Mouse (Mus musculus) heart, adult 18-20 months (tissue): ENCODE data around the gene Fndc4. TPM values are rescaled to one million over a fixed set of nuclear protein-coding genes. Genes with fewer than 3 reads are reported as not detected.

ENCODE experiments used
- DNase-seq, 2 experiments: peaks; one replicate each; pipeline ENCODE4 v3.0.0; 2021 to 2022; ENCODE audit warnings: mixed read lengths in 1 of 2
- total RNA-seq, 2 experiments: library from RNA; stranded (reverse); gene quantifications; 2 replicates each; pipeline ENCODE4 v1.2.3; 2021

Gene Fndc4
- total RNA-seq, 2 experiments from 2014 or later: 4.2 to 4.3 TPM

DNA sequence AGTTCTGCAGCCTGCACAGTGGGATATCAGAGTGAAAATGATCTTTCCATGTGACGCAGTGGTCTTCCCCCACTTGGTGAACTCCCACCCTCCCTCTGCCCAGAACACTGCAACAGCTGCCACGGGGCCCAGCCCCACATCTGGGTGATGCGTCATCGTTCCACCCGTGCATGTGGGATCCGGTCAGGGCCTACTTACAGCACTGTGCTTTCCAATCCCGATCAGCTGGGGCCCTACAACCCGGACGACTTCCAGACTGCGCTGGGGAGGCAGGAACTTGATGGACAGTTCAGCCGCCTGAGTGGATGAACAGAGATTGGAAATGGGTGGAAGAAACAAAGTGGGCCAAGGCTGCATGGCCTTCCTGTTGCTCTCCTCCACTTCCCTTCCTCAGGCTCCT, 38.3 kb downstream of the Fndc4 start:
- DNase-seq: peak in 1 of 2 experiments; percentile 20

DNA sequence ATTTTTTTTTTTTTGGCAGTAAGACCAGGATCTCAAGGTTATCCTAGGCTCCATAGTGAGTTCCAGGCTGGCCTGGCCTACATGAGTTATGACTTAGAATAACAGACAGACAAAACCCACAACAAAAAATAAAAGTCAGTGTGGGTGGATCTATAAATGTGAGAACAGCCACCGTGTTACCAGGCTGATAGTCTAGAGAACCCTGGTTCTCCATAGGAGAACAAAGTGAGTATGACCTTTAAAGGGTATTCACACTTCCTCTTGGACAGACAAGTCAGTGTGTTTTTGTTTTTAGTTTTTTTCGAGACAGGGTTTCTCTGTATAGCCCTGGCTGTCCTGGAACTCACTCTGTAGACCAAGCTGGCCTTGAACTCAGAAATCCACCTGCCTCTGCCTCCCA, 39.9 kb downstream of the Fndc4 start:
- DNase-seq: no peak

DNA sequence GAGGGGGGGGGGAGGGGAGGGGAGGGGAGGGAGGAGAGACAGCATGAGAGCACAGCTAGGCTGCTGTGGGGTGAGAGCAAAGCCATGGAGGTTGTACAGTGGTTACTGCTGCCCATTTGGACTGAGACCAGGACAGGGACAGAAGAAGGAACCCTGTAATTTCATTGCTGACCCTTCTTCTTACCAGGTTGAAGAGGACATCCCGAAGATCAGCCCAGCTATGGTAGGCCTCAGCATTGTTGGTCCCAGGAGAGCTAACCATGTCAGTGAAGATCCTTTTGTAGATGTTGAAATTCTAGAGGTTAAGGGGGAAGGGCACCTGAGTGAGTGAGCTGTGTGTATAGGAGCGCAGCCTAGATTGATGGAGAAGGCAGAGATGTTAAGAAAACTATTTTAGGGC, 40.5 kb downstream of the Fndc4 start:
- no peak for DNase-seq

DNA sequence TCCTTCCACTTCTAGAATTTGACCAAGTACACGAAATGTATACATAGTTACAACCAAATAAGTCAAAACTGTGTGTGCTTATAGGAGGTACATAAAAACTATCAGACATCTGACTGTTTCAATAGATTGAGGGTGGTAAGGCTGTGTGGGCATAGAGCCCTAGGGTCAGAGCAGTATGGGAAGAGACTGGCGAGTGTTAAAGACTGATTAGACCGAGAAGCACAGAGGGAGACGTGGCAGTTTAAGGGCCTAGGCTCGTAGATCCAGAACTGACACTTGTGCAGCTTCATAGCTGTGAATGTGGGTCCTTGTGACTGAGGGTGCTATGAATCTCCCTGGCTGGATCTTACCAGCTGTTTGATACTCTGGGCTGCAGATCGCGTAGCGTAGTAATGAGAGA, 41.0 kb downstream of the Fndc4 start:
- no peak for DNase-seq

DNA sequence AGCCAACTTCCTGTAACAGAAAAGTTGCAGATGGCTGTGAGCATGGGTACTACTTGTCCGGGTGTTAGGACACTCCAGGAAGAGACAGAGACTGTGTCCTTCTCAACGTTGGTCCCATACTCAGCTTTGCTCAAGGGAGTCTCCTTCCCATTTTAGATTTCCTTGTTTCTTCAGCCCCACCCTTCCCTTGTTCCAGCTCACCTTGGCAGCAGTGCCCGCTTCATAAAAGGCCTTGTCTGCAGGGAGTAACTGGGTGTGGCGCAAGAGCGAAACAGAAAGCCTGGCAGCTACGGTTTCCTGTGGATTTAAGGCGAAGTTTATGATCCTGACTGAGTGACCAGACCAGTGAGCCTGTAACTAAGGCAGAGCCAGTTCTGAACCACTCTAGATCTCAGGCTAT, 41.4 kb downstream of the Fndc4 start:
- peak; percentile 62 to 81 for DNase-seq

DNA sequence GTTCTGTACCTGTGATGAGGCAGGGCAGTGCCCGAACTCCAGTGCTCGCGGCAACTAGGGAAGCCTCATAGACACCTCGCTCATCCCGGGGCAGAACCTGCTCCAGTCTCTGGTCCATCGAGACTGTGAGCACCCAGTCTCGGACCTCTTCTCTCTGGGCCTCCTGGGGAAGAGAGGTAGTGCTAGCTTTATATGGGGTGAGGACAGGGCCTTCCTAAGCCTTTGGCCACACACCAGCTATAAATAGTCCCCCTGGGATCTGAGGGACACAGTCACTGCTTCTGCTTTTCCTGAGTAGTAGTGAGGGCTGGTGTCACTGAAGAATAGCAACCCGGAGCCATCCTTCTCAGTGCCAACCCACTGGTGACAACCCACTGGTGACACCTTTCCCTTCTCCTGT, 42.1 kb downstream of the Fndc4 start:
- peak; percentile 17 to 21 for DNase-seq

DNA sequence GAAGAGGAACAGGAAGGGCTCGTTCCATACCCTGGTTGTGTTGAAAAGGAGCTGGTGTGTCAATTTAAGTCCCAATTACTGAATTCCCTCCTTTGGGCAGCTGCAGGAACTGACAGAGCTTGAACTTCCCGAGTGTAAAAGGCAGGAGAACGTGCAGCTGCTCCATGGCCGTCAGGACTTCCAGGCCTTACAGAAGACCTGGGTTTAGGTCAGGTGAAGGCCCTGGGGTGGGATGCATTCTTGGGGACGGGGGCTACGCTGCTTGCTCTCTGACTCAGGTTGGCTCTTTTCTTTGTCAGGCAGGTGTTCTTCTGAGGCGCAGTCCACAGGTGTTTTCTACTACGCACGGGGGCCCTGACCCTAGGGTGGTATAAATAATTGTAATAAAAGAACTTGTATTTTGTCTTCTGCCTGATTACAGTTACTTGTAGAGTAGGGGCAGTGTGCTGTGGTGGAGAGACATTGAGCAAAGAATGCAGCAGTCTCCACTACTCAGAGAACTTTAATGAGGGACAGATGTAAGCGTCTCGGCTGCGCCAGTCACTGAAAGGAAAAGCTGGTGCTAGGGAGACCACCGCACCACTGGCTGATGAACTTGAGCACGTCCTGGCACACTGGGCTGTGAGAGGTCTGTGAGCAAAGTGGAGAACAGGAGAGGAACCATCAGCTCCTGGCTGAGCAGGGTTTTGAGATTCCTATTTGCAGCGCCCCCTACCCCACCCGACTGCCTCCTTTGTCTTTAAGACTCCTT, 42.9 kb downstream of the Fndc4 start:
- no peak for DNase-seq

DNA sequence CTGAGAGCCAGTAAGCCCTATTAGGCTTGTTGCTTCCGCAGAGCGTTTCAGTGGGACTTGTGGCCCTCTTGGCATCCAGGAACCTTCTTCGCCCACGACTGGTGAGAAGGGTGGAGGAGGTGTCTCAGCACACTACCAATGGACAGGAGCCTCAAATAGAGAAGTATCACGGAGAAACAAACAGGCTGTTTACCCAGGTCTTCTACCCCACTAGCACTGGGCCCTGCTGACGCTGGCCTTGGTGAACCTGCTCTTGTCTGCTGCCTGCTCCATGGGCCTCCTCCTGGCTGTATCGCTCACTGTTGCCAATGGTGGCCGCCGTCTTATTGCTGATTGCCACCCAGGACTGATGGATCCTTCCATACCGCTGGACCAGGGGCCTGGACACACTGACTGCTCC, 43.7 kb downstream of the Fndc4 start:
- DNase-seq: no peak

DNA sequence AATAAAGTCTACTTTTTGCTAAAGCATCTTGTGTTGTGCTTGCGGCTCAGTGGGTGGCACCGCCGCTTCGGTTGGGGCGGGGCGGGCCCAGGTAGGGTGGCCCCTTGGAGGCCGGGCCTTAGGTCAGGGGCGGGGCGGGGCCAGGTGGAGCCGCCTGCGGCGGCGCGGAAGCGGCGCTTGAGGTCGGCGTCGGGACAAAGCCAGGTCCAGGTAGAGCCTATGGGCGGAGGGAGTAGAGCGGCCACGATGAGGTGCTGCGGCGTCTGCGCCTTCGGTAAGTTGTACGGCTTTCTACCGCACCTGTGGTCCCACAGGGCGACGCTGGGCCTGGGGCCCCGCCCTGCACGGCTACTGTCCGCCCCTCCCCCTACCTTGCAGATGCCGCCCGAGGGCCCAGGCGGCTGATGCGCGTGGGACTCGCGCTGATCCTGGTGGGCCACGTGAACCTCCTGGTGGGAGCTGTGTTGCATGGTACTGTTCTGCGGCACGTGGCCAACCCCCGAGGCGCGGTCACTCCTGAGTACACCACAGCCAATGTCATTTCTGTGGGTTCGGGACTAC, 44.3 kb downstream of the Fndc4 start, which contains the start of gene Krtcap3:
Gene Krtcap3, plus strand, starts transcription at position 151 of the 561 bp plus-strand sequence.
- DNase-seq: peak in 1 of 2 experiments; percentile 20

DNA sequence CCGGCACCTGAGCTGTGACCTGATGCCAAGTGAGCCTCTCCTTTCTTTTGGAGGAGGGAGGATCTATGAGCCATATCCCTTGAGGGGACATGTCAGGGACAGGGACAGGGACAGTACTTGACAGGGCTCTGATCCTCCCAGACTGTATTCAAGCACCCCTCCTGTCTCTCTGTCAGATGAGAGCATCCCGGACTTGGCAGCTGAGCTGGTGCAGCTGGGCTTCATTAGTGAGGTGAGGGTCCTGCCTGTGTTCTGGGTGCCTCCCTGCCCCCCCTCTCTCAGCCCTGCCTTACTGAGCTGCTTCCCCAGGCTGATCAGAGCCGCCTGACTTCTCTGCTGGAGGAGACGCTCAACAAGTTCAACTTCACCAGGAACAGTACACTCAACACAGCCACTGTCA, 45.2 kb downstream of the Fndc4 start:
- DNase-seq: no peak

Other genes with a start within 250 kb of the Fndc4 start
- gene Atraid, start 247.8 kb downstream of the Fndc4 start, total RNA-seq: 10 to 100 TPM; 47.6 to 52.2 TPM
- gene Slc5a6, start 247.2 kb downstream of the Fndc4 start, total RNA-seq: 10 to 100 TPM; 12.4 to 13.5 TPM
- 10 to 100 TPM; 12.9 to 15.3 TPM for gene Cad, start 241.3 kb downstream of the Fndc4 start, total RNA-seq
- gene Dnajc5g, start 189.8 kb downstream of the Fndc4 start, total RNA-seq: not detected
- not detected for gene Slc30a3, start 187.8 kb downstream of the Fndc4 start, total RNA-seq
- gene Trim54, start 179.4 kb downstream of the Fndc4 start, total RNA-seq: 100 to 1,000 TPM; 344 to 355 TPM
- gene Ucn, start 157.3 kb downstream of the Fndc4 start, total RNA-seq: not detected
- gene Mpv17, start 141.8 kb downstream of the Fndc4 start, total RNA-seq: 10 to 100 TPM; 43.4 to 49.2 TPM
- 1 to 10 TPM in 1 of 2 experiments, under 1 TPM in 1; 0.10 to 1.8 TPM for gene Gm29609, start 116.2 kb downstream of the Fndc4 start, total RNA-seq
- 10 to 100 TPM; 19.7 to 28.5 TPM for gene Gtf3c2, start 115.9 kb downstream of the Fndc4 start, total RNA-seq
- gene Snx17, start 102.9 kb downstream of the Fndc4 start, total RNA-seq: 10 to 100 TPM; 58.4 to 64.5 TPM
- gene Eif2b4, start 102.7 kb downstream of the Fndc4 start, total RNA-seq: 10 to 100 TPM; 41.1 to 58.1 TPM
- gene Zfp513, start 93.8 kb downstream of the Fndc4 start, total RNA-seq: 1 to 10 TPM; 7.6 to 8.5 TPM
- 10 to 100 TPM; 55.1 to 62.9 TPM for gene Ppm1g, start 75.4 kb downstream of the Fndc4 start, total RNA-seq
- 10 to 100 TPM; 74.5 to 78.3 TPM for gene Nrbp1, start 55.2 kb downstream of the Fndc4 start, total RNA-seq
- not detected for gene Gm9970, start 54.8 kb downstream of the Fndc4 start, total RNA-seq
- 1 to 10 TPM in 1 of 2 experiments, under 1 TPM in 1; 0.82 to 1.4 TPM for gene Krtcap3, start 44.4 kb downstream of the Fndc4 start, total RNA-seq
- 10 to 100 TPM; 37.3 to 44.5 TPM for gene Ift172, start 5.0 kb downstream of the Fndc4 start, total RNA-seq
- gene Gckr, start 1.4 kb upstream of the Fndc4 start, total RNA-seq: not detected
- 10 to 100 TPM; 22.9 to 23.1 TPM for gene Zfp512, start 156.4 kb upstream of the Fndc4 start, total RNA-seq
- not detected for gene 4930548H24Rik, start 189.7 kb upstream of the Fndc4 start, total RNA-seq
- gene Gpn1, start 198.7 kb upstream of the Fndc4 start, total RNA-seq: 10 to 100 TPM; 25.4 to 26.0 TPM
- 10 to 100 TPM; 20.8 to 21.7 TPM for gene Slc4a1ap, start 230.9 kb upstream of the Fndc4 start, total RNA-seq
- 10 to 100 TPM; 13.0 to 13.9 TPM for gene Supt7l, start 231.7 kb upstream of the Fndc4 start, total RNA-seq